Mouse (Mus musculus): ENCODE data around the gene Pabpc4. TPM values are rescaled to one million over a fixed set of nuclear protein-coding genes. Genes with fewer than 3 reads are reported as not detected.

Gene Pabpc4
- polyA plus RNA-seq, 1 experiment, result 154 TPM

- Histone ChIP-seq H3K27me3 (ENCODE audit: control insufficient read depth, insufficient read depth, insufficient read length) (no peaks in the 10 kb centered on the region), H3K4me3 (no peak overlapping the region), H3K36me3 (ENCODE audit: control insufficient read depth, insufficient read depth) (no peaks in the 10 kb centered on the region), H3K79me2 (ENCODE audit: control insufficient read depth, insufficient read depth) (no peaks in the 10 kb centered on the region), H3K4me2 (ENCODE audit: low read depth) (peak overlapping the region; percentile 52), H3ac (ENCODE audit: control insufficient read depth, insufficient read length) (no peak overlapping the region)
- TF ChIP-seq POLR2AphosphoS2 (IDR thresholded peaks at IDR 0.05; ENCODE audit: insufficient read length, low read depth) (no peak), POLR2A (IDR thresholded peaks at IDR 0.05; ENCODE audit: insufficient read length, low read depth) (no peak), SRF (IDR thresholded peaks at IDR 0.05; ENCODE audit: control insufficient read depth, insufficient read length, low read depth) (no peak), REST (IDR thresholded peaks at IDR 0.05; ENCODE audit: insufficient read depth, insufficient read length) (no peak), TCF3 (IDR thresholded peaks at IDR 0.05; ENCODE audit: insufficient read length, low read depth) (no peak), MYOD1 (IDR thresholded peaks at IDR 0.05; ENCODE audit: control insufficient read depth in 1 of 3, insufficient read length in 2 of 3, low read depth in 2 of 3) (no peak), MAX (IDR thresholded peaks at IDR 0.05; ENCODE audit: low read depth) (no peak), MYOG (IDR thresholded peaks at IDR 0.05; ENCODE audit: control insufficient read depth in 1 of 3, insufficient read depth in 1 of 3, insufficient read length in 2 of 3, low read depth in 2 of 3) (no peak), CEBPB (IDR thresholded peaks at IDR 0.05; ENCODE audit: insufficient read depth, poor library complexity, severe bottlenecking) (no peak), E2F4 (IDR thresholded peaks at IDR 0.05; ENCODE audit: insufficient read depth) (no peak), TCF12 (IDR thresholded peaks at IDR 0.05; ENCODE audit: insufficient read depth, poor library complexity, severe bottlenecking) (no peak), USF1 (IDR thresholded peaks at IDR 0.05; ENCODE audit: low read depth) (no peak)
Measured at GRCm38 (mm10) chr4:123246651-123247050, 15.5 kb upstream of the Pabpc4 start.

DNA sequence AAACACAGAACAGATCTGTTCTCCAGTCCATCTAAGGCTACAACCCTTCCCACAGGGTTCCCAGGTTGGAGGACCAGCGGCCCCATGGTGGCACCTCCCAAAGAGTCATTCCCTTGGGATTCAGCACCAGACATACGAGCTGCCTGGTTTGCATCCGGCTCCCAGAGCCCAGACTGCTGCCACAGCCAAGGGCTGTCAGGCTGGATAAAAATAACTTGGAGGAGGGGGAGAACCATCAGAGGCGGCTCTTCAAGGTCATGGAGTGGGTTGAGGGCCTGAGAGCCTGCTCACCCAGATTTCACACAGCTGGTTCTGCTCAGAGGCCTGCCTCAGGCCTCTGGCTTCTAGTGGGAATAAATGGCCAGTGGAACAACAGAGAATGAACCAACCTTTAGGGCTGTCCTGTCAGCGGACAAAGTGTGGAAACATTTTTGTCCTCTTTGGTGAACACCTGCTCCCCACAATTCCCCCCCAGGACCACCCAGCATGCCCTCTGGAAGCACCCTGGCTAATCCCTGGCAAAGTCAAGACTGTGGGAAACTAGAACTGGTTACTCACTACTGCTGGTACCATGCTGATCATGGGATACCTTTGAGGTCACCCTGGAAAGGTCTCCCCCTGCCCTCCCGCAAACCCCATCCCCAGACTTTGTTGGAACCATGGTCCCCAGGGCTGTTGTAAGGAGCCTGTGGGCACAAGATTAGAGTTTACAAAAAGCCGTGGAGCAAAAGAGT lies 14.8 kb upstream of the Pabpc4 start:
- Histone ChIP-seq H3ac (ENCODE audit: control insufficient read depth, insufficient read length) (no peak overlapping the region), H3K4me2 (ENCODE audit: low read depth) (peak overlapping the region; percentile 52), H3K27me3 (ENCODE audit: control insufficient read depth, insufficient read depth, insufficient read length) (no peaks in the 10 kb centered on the region), H3K36me3 (ENCODE audit: control insufficient read depth, insufficient read depth) (no peaks in the 10 kb centered on the region), H3K79me2 (ENCODE audit: control insufficient read depth, insufficient read depth) (no peaks in the 10 kb centered on the region), H3K4me3 (no peak overlapping the region)
- TF ChIP-seq TCF3 (IDR thresholded peaks at IDR 0.05; ENCODE audit: insufficient read length, low read depth), result no peak

DNA sequence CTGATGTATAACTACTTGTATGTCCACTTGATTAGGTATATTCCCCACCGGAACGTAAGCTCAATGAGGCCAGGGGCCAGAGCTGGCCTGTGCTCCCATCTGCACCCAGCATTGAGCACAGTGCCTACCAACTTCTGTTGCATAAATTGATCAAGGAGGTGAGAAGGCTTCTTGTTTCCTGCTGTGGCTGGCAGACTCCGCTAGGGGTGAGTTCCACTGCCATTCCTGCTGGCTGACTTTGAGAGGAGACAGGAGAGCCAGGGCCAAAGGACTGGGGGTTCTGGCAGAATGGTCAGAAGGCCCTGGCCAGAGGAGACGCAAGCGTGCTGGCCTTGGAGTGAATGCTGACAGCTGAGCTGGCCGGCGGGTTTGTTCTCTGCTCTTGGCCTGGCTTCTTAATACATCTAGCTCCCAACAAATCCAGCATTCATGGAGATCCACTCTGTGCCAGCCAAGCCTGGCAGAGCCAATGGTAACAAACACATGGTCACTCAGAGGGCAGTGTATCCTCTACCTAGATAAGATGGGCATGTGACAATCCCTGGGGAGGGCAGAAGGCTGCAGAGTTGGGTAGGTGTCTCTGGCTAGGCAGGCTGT lies 13.1 kb upstream of the Pabpc4 start:
- no peak overlapping the region for H3ac ChIP-seq (ENCODE audit: control insufficient read depth, insufficient read length)
- H3K4me3 ChIP-seq, result no peak overlapping the region
- H3K27me3 ChIP-seq (ENCODE audit: control insufficient read depth, insufficient read depth, insufficient read length), result no peaks in the 10 kb centered on the region
- no peaks in the 10 kb centered on the region for H3K79me2 ChIP-seq (ENCODE audit: control insufficient read depth, insufficient read depth)
- TF ChIP-seq CEBPB (IDR thresholded peaks at IDR 0.05; ENCODE audit: insufficient read depth, poor library complexity, severe bottlenecking) (no peak), TCF12 (IDR thresholded peaks at IDR 0.05; ENCODE audit: insufficient read depth, poor library complexity, severe bottlenecking) (no peak), POLR2A (IDR thresholded peaks at IDR 0.05; ENCODE audit: insufficient read length, low read depth) (peak; percentile 19)
- H3K36me3 ChIP-seq (ENCODE audit: control insufficient read depth, insufficient read depth), result no peaks in the 10 kb centered on the region
- H3K4me2 ChIP-seq (ENCODE audit: low read depth), result no peak overlapping the region

GRCm38 (mm10) chr4:123252214-123252613 lies 9.9 kb upstream of the Pabpc4 start:
- H3K79me2 ChIP-seq (ENCODE audit: control insufficient read depth, insufficient read depth), result no peaks in the 10 kb centered on the region
- no peak overlapping the region for H3ac ChIP-seq (ENCODE audit: control insufficient read depth, insufficient read length)
- no peak for TF ChIP-seq USF1 (IDR thresholded peaks at IDR 0.05; ENCODE audit: low read depth)
- no peak for TF ChIP-seq MYOG (IDR thresholded peaks at IDR 0.05; ENCODE audit: control insufficient read depth in 1 of 3, insufficient read depth in 1 of 3, insufficient read length in 2 of 3, low read depth in 2 of 3)
- no peak for TF ChIP-seq SRF (IDR thresholded peaks at IDR 0.05; ENCODE audit: control insufficient read depth, insufficient read length, low read depth)
- no peak for TF ChIP-seq TCF12 (IDR thresholded peaks at IDR 0.05; ENCODE audit: insufficient read depth, poor library complexity, severe bottlenecking)
- no peak overlapping the region for H3K4me2 ChIP-seq (ENCODE audit: low read depth)
- H3K27me3 ChIP-seq (ENCODE audit: control insufficient read depth, insufficient read depth, insufficient read length), result peaks cover 5% of the 10 kb centered on the region
- H3K36me3 ChIP-seq (ENCODE audit: control insufficient read depth, insufficient read depth), result no peaks in the 10 kb centered on the region
- H3K4me3 ChIP-seq, result no peak overlapping the region

DNA sequence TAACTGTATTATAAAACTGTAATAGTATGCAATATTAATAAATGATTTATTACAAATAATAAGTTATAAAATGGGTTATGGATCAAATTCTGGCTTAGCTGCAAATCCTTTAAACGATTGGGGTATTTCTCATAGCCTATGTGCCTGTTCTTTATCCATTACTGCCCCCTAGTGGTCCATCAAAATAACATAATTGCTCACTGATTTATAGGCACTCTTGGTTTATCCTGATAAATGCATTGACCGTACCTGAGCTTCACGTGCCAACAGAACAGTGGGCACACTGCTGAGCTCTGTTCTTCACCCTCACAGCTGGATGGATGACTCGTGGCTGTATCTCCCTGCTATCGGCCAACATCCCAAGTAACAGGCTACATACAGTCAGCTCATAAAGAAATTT lies 7.5 kb upstream of the Pabpc4 start:
- H3K27me3 ChIP-seq (ENCODE audit: control insufficient read depth, insufficient read depth, insufficient read length), result peaks cover 9% of the 10 kb centered on the region
- H3ac ChIP-seq (ENCODE audit: control insufficient read depth, insufficient read length), result no peak overlapping the region
- no peak overlapping the region for H3K4me3 ChIP-seq
- no peak overlapping the region for H3K4me2 ChIP-seq (ENCODE audit: low read depth)
- TF ChIP-seq MYOD1 (IDR thresholded peaks at IDR 0.05; ENCODE audit: control insufficient read depth in 1 of 3, insufficient read length in 2 of 3, low read depth in 2 of 3) (no peak), CEBPB (IDR thresholded peaks at IDR 0.05; ENCODE audit: insufficient read depth, poor library complexity, severe bottlenecking) (no peak), MYOG (IDR thresholded peaks at IDR 0.05; ENCODE audit: control insufficient read depth in 1 of 3, insufficient read depth in 1 of 3, insufficient read length in 2 of 3, low read depth in 2 of 3) (no peak), TCF3 (IDR thresholded peaks at IDR 0.05; ENCODE audit: insufficient read length, low read depth) (no peak), E2F4 (IDR thresholded peaks at IDR 0.05; ENCODE audit: insufficient read depth) (no peak), POLR2A (IDR thresholded peaks at IDR 0.05; ENCODE audit: insufficient read length, low read depth) (no peak), MAX (IDR thresholded peaks at IDR 0.05; ENCODE audit: low read depth) (no peak), POLR2AphosphoS2 (IDR thresholded peaks at IDR 0.05; ENCODE audit: insufficient read length, low read depth) (no peak), REST (IDR thresholded peaks at IDR 0.05; ENCODE audit: insufficient read depth, insufficient read length) (no peak), SRF (IDR thresholded peaks at IDR 0.05; ENCODE audit: control insufficient read depth, insufficient read length, low read depth) (no peak), USF1 (IDR thresholded peaks at IDR 0.05; ENCODE audit: low read depth) (no peak), TCF12 (IDR thresholded peaks at IDR 0.05; ENCODE audit: insufficient read depth, poor library complexity, severe bottlenecking) (no peak)
- H3K36me3 ChIP-seq (ENCODE audit: control insufficient read depth, insufficient read depth), result no peaks in the 10 kb centered on the region
- H3K79me2 ChIP-seq (ENCODE audit: control insufficient read depth, insufficient read depth), result no peaks in the 10 kb centered on the region

Data from myocyte (in vitro differentiated cells).